Mouse (Mus musculus): ENCODE measurements around the gene Usp6nl. TPM values are rescaled to one million over a fixed set of nuclear protein-coding genes. Genes with fewer than 3 reads are reported as not detected.
A peak's percentile ranks its signal among the peaks of the same experiment; 100 is the strongest.

Gene Usp6nl
- polyA plus RNA-seq, 1 experiment from 2014 or later: 8.5 TPM

DNA sequence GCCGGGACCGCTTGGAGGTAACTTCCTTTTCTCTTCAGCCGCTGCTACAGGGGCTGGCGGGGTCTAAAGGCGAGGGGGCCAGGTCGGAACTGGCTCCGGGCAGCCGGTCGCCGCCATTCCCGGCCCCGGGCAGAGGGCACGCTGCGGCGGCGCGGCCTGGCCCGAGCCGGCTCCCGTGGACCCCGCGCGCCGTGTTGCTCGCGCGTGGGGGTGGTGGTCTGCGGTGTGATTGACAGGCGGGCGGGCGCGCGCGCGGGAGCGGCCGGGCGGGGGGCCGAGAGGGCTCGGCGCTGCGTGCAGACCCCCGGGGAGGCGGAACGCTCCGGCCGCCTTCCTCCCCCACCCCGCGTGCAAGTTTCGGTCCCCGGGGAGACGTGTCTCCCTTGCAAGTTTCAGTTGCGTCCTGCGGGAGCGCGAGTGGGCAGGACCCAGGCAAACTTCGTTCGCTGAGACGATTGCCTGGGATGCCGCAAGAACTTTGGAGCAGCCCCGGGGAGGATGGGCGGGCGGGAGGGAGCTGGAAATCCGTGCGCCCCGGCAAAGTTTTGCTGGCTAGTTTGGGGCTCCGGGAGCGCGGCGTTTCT is 563 bp downstream of the Usp6nl start:
- peak overlapping the region; percentile 97 for H3K9ac ChIP-seq (ENCODE audit: low read depth, low read length)
- no peaks in the 10 kb centered on the region; the same call in 1 of the 2 replicates for H3K27me3 ChIP-seq (replicated peaks; ENCODE audit: control insufficient read depth, insufficient read depth, low read length)
- peak overlapping the region; percentile 97 for H3K27ac ChIP-seq (ENCODE audit: low read depth, low read length)
- peak overlapping the region; percentile 90 for H3K4me2 ChIP-seq
- peaks cover 15% of the 10 kb centered on the region for H3K4me1 ChIP-seq (replicated peaks; ENCODE audit: control insufficient read depth, insufficient read depth, low read length)
- DNase-seq (ENCODE audit: low spot score) (peak; percentile 71), ATAC-seq (replicated peaks; ENCODE audit: low FRiP score) (peak; percentile 56)
- no peaks in the 10 kb centered on the region for H3K36me3 ChIP-seq (ENCODE audit: control insufficient read depth, insufficient read depth, low read length)
- H3K9me3 ChIP-seq (ENCODE audit: control insufficient read depth, low read length): no peaks in the 10 kb centered on the region
- peak overlapping the region; percentile 98 for H3K4me3 ChIP-seq (ENCODE audit: low read depth, low read length)
- WGBS: under 1% methylated on average over 63 of the region's 70 CpGs

DNA sequence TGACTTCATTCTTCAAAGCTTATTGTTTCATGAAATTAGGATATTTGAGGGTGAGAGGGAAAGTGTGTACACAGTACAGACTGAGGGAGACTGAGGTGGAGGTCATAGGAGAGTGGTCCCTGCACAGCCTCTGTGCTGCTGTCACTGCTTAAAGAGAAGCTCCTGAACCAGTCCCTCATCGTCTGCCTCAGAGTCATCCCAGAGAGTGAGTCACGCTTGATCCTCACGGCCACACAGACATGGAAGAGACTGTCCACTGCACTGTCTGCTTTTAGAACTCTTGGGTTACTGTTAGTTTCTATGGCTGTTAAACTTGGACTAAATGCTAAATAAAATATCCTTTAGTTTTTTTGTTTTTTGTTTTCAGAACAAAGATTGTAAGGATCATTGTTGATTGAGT is 3.2 kb downstream of the Usp6nl start:
- Histone ChIP-seq H3K27me3 (replicated peaks; ENCODE audit: control insufficient read depth, insufficient read depth, low read length) (no peaks in the 10 kb centered on the region), H3K4me2 (no peak overlapping the region), H3K9ac (ENCODE audit: low read depth, low read length) (no peak overlapping the region), H3K9me3 (ENCODE audit: control insufficient read depth, low read length) (no peaks in the 10 kb centered on the region), H3K27ac (ENCODE audit: low read depth, low read length) (no peak overlapping the region), H3K4me1 (replicated peaks; ENCODE audit: control insufficient read depth, insufficient read depth, low read length) (peaks cover 33% of the 10 kb centered on the region), H3K36me3 (ENCODE audit: control insufficient read depth, insufficient read depth, low read length) (no peaks in the 10 kb centered on the region), H3K4me3 (ENCODE audit: low read depth, low read length) (no peak overlapping the region)
- WGBS: 71% methylated on average over 3 of the region's 3 CpGs
- DNase-seq (ENCODE audit: low spot score): no peak
- ATAC-seq (replicated peaks; ENCODE audit: low FRiP score): no peak

DNA sequence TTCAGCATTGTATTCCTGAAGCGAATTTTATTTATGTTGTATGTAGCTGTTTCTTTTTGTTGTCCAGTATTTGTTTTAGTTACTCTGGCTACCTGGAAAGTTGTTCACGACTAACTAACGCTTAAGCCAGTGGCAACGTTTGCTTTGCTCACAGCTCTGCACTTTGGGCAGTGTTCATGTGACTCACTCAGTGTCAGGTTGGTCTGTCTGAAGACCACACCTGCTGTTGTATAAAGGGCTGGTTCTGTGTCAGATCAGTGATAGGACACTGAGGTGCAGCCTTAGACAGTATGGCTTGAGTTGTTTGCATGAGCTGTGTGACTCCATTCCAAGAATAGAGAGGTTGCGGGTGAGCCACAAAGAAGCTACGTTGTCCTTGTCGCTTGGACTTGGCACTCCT is 6.5 kb downstream of the Usp6nl start:
- peaks cover 45% of the 10 kb centered on the region for H3K4me1 ChIP-seq (replicated peaks; ENCODE audit: control insufficient read depth, insufficient read depth, low read length)
- H3K27ac ChIP-seq (ENCODE audit: low read depth, low read length): 0 out of 2 replicates have a peak overlapping the region, but pooled peaks have one; percentile 10
- no peak overlapping the region for H3K4me2 ChIP-seq
- no peak for ATAC-seq (replicated peaks; ENCODE audit: low FRiP score)
- H3K4me3 ChIP-seq (ENCODE audit: low read depth, low read length): no peak overlapping the region
- no peaks in the 10 kb centered on the region for H3K9me3 ChIP-seq (ENCODE audit: control insufficient read depth, low read length)
- H3K9ac ChIP-seq (ENCODE audit: low read depth, low read length): no peak overlapping the region
- no peaks in the 10 kb centered on the region for H3K27me3 ChIP-seq (replicated peaks; ENCODE audit: control insufficient read depth, insufficient read depth, low read length)
- no peaks in the 10 kb centered on the region for H3K36me3 ChIP-seq (ENCODE audit: control insufficient read depth, insufficient read depth, low read length)
- DNase-seq (ENCODE audit: low spot score): no peak
- WGBS: 78% methylated on average over 7 of the region's 7 CpGs

GRCm38 (mm10) chr2:6330756-6331155 is 8.3 kb downstream of the Usp6nl start:
- ATAC-seq (replicated peaks; ENCODE audit: low FRiP score) (no peak), DNase-seq (ENCODE audit: low spot score) (no peak)
- no peaks in the 10 kb centered on the region for H3K9me3 ChIP-seq (ENCODE audit: control insufficient read depth, low read length)
- H3K4me2 ChIP-seq: peak overlapping the region; percentile 35; the same call in 1 of the 2 replicates
- peak overlapping the region; percentile 78 for H3K27ac ChIP-seq (ENCODE audit: low read depth, low read length)
- WGBS: 83% methylated on average over 8 of the region's 8 CpGs
- H3K36me3 ChIP-seq (ENCODE audit: control insufficient read depth, insufficient read depth, low read length): no peaks in the 10 kb centered on the region
- H3K4me1 ChIP-seq (replicated peaks; ENCODE audit: control insufficient read depth, insufficient read depth, low read length): peaks cover 51% of the 10 kb centered on the region
- H3K27me3 ChIP-seq (replicated peaks; ENCODE audit: control insufficient read depth, insufficient read depth, low read length): no peaks in the 10 kb centered on the region
- no peak overlapping the region for H3K4me3 ChIP-seq (ENCODE audit: low read depth, low read length)
- H3K9ac ChIP-seq (ENCODE audit: low read depth, low read length): no peak overlapping the region

- Histone ChIP-seq H3K9me3 (ENCODE audit: control insufficient read depth, low read length) (no peaks in the 10 kb centered on the region), H3K9ac (ENCODE audit: low read depth, low read length) (peak overlapping the region; percentile 31; the same call in 1 of the 2 replicates), H3K36me3 (ENCODE audit: control insufficient read depth, insufficient read depth, low read length) (no peaks in the 10 kb centered on the region), H3K4me3 (ENCODE audit: low read depth, low read length) (no peak overlapping the region), H3K27me3 (replicated peaks; ENCODE audit: control insufficient read depth, insufficient read depth, low read length) (no peaks in the 10 kb centered on the region), H3K4me1 (replicated peaks; ENCODE audit: control insufficient read depth, insufficient read depth, low read length) (peaks cover 51% of the 10 kb centered on the region), H3K4me2 (peak overlapping the region; percentile 54), H3K27ac (ENCODE audit: low read depth, low read length) (peak overlapping the region; percentile 78; the same call in 1 of the 2 replicates)
- no peak for DNase-seq (ENCODE audit: low spot score)
- WGBS: 49% methylated on average over 7 of the region's 7 CpGs
- ATAC-seq (replicated peaks; ENCODE audit: low FRiP score): peak; percentile 96
Observed at GRCm38 (mm10) chr2:6331324-6332137, 9.1 kb downstream of the Usp6nl start.

GRCm38 (mm10) chr2:6333570-6333969 is 11.1 kb downstream of the Usp6nl start:
- ATAC-seq (replicated peaks; ENCODE audit: low FRiP score): no peak
- WGBS: 78% methylated on average over 1 of the region's 1 CpGs
- Histone ChIP-seq H3K9ac (ENCODE audit: low read depth, low read length) (no peak overlapping the region), H3K4me3 (ENCODE audit: low read depth, low read length) (no peak overlapping the region), H3K36me3 (ENCODE audit: control insufficient read depth, insufficient read depth, low read length) (no peaks in the 10 kb centered on the region), H3K4me2 (no peak overlapping the region), H3K27ac (ENCODE audit: low read depth, low read length) (no peak overlapping the region), H3K9me3 (ENCODE audit: control insufficient read depth, low read length) (no peaks in the 10 kb centered on the region), H3K27me3 (replicated peaks; ENCODE audit: control insufficient read depth, insufficient read depth, low read length) (no peaks in the 10 kb centered on the region), H3K4me1 (replicated peaks; ENCODE audit: control insufficient read depth, insufficient read depth, low read length) (peaks cover 57% of the 10 kb centered on the region)
- no peak for DNase-seq (ENCODE audit: low spot score)

- Histone ChIP-seq H3K36me3 (ENCODE audit: control insufficient read depth, insufficient read depth, low read length) (no peaks in the 10 kb centered on the region), H3K9ac (ENCODE audit: low read depth, low read length) (no peak overlapping the region), H3K9me3 (ENCODE audit: control insufficient read depth, low read length) (no peaks in the 10 kb centered on the region), H3K4me1 (replicated peaks; ENCODE audit: control insufficient read depth, insufficient read depth, low read length) (peaks cover 54% of the 10 kb centered on the region), H3K27me3 (replicated peaks; ENCODE audit: control insufficient read depth, insufficient read depth, low read length) (no peaks in the 10 kb centered on the region), H3K27ac (ENCODE audit: low read depth, low read length) (no peak overlapping the region), H3K4me2 (no peak overlapping the region), H3K4me3 (ENCODE audit: low read depth, low read length) (no peak overlapping the region)
- ATAC-seq (replicated peaks; ENCODE audit: low FRiP score): no peak
- 81% methylated on average over 6 of the region's 6 CpGs for WGBS
- no peak for DNase-seq (ENCODE audit: low spot score)
Observed at GRCm38 (mm10) chr2:6334011-6334410, 11.5 kb downstream of the Usp6nl start.

DNA sequence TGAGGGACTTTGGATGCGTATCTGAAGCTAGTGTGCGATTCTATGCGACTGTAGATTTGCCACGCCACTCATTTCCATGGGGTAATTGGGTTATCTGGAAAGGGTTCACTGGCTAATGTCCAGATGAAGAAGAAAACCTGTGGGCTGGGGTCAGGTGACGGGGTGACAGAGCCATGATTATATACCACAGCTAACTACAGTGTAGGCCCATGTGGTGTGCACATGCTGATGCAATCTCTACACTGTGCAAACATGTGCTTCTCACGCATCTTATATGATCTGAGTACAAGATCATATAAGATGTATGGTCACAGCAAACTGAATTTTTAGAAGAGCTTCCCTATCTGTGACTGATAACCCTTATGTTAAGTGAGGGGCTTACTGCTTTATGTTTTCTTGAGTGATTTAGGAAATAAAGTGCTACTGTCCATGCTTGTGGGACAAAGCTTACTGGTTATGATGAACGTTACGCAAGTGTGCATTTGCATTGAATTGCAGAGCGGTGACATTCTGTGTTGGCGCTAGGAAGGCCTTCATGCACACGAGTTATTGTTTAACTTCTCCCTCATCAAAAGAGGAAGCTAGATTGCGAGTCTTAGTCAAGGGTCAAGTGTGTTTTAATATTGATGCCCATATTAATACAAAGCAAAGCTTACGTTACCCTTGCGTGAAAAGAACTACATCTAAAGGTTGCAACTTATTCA is 12.7 kb downstream of the Usp6nl start:
- Histone ChIP-seq H3K9ac (ENCODE audit: low read depth, low read length) (no peak overlapping the region), H3K36me3 (ENCODE audit: control insufficient read depth, insufficient read depth, low read length) (no peaks in the 10 kb centered on the region), H3K4me1 (replicated peaks; ENCODE audit: control insufficient read depth, insufficient read depth, low read length) (peaks cover 46% of the 10 kb centered on the region), H3K27me3 (replicated peaks; ENCODE audit: control insufficient read depth, insufficient read depth, low read length) (no peaks in the 10 kb centered on the region), H3K4me2 (no peak overlapping the region), H3K9me3 (ENCODE audit: control insufficient read depth, low read length) (no peaks in the 10 kb centered on the region), H3K27ac (ENCODE audit: low read depth, low read length) (no peak overlapping the region), H3K4me3 (ENCODE audit: low read depth, low read length) (no peak overlapping the region)
- 75% methylated on average over 14 of the region's 14 CpGs for WGBS
- ATAC-seq (replicated peaks; ENCODE audit: low FRiP score) (no peak), DNase-seq (ENCODE audit: low spot score) (no peak)
